Mouse (Mus musculus) liver, adult 2 months (tissue): ENCODE results near the gene Gstt1.

Source experiments
- CTCF ChIP-seq: fragments of 200-500 bp; IDR thresholded peaks from 2 replicates; pipeline ENCODE4 v1.5.1; 2011; ENCODE audit warnings: low read depth, low read length, control low read depth
- POLR2A ChIP-seq: fragments of 200-500 bp; IDR thresholded peaks from 2 replicates; pipeline ENCODE4 v1.6.1; 2011; ENCODE audit warnings: low read length, control low read depth; ENCODE audit not compliant: insufficient read depth; ENCODE audit errors: extremely low read depth

DNA sequence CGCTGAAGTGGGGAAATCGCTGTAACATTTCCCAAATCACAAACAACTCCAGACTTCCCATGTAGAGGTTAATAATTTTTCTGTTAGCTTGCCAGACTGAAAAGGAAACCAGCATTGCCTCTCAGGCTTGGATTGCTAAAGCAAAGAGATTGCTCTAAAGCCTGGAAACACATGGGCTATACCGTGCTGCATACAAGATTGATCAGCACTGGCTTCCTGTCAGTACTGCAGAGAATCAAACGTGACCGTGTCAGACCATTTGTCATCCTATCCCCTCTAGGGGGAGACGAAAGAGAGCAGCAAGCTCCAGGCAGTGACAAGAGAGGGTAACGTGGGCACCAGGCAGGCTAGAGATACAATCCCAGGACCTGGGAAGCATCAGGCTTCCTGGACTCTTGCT lies 7.6 kb downstream of the Gstt1 start:
- TF ChIP-seq CTCF (no peak), POLR2A (no peak)
